Mouse (Mus musculus) CH12.LX (cell line): ENCODE measurements around the gene Tpi1.

Experiments
- CTCF ChIP-seq, 2 experiments: IDR thresholded peaks in 1 of 2; conservative IDR thresholded peaks in 1 of 2; 2 replicates each; pipeline ENCODE4 v1.5.1; 2011 to 2012; ENCODE audit warnings: low read depth in 2 of 2, low read length in 2 of 2, improper control_type of control experiment in 1 of 2, inconsistent platforms in 1 of 2, mild to moderate bottlenecking in 1 of 2, moderate library complexity in 1 of 2
- KAT2A ChIP-seq: IDR thresholded peaks from 2 replicates; pipeline ENCODE4 v1.6.1; 2012; ENCODE audit warnings: low read length, improper control_type of control experiment, inconsistent platforms; ENCODE audit not compliant: insufficient replicate concordance
- NELFE ChIP-seq: IDR thresholded peaks from 2 replicates; pipeline ENCODE4 v1.6.1; 2011; ENCODE audit warnings: low read depth, low read length, improper control_type of control experiment
- NRF1 ChIP-seq: IDR thresholded peaks from 2 replicates; pipeline ENCODE4 v1.6.1; 2014; ENCODE audit warnings: low read depth, mild to moderate bottlenecking, inconsistent platforms, low read length, improper control_type of control experiment, moderate library complexity
- POLR2A ChIP-seq: IDR thresholded peaks from 2 replicates; pipeline ENCODE4 v1.6.1; 2011; ENCODE audit warnings: low read depth, mild to moderate bottlenecking, improper control_type of control experiment, low read length
- TCF12 ChIP-seq: IDR thresholded peaks from 2 replicates; pipeline ENCODE4 v1.6.1; 2014; ENCODE audit warnings: low read depth, mild to moderate bottlenecking, inconsistent platforms, low read length, improper control_type of control experiment
- USF1 ChIP-seq: IDR thresholded peaks from 2 replicates; pipeline ENCODE4 v1.6.1; 2014; ENCODE audit warnings: low read depth, mild to moderate bottlenecking, inconsistent platforms, low read length, improper control_type of control experiment

DNA sequence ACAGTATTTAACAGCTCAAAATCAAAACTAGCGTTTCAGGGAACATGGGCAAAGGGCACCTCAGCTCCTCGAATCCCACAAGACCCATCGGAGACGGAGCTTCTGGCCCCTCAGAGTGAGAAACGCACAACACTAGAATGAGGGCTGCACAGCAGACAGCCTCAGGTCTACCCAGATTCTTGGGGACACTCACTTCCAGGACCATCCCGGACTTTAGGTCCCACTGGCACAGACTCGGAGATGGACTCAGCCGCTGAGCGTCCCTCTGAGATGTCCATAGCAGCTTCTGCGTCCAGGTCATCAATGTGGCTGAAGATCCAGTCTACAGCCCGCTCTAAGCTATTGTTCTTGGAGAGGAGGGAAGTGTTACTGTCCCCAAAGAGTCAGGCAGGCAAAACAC lies 3.0 kb upstream of the Tpi1 start:
- no peak for TF ChIP-seq NRF1
- TF ChIP-seq POLR2A: no peak
- no peak for TF ChIP-seq KAT2A
- no peak for TF ChIP-seq TCF12
- TF ChIP-seq NELFE: no peak
- TF ChIP-seq CTCF (conservative IDR thresholded peaks at IDR 0.05 in 1 of 2, IDR thresholded peaks at IDR 0.05 in 1 of 2; ENCODE audit: low read depth in 2 of 2, low read length in 2 of 2): no peak
- TF ChIP-seq USF1: no peak
